Mouse (Mus musculus) NIH3T3 (cell line): ENCODE measurements at regions not wholly inside any gene's neighbourhood (a gene's known extent, or its start where the extent isn't known, plus 50 kb on each side); places are given as distances from the start of the nearest gene placed in this dataset.
"Not testable (repeated sequence)": the region's sequence is repeated elsewhere in the genome, so short reads cannot be mapped to it uniquely, and the experiment has no call there.

Experiments used
- DNase-seq: peaks from one replicate; pipeline ENCODE4 v3.0.0-alpha.2; 2012; ENCODE audit warnings: low read depth

DNA sequence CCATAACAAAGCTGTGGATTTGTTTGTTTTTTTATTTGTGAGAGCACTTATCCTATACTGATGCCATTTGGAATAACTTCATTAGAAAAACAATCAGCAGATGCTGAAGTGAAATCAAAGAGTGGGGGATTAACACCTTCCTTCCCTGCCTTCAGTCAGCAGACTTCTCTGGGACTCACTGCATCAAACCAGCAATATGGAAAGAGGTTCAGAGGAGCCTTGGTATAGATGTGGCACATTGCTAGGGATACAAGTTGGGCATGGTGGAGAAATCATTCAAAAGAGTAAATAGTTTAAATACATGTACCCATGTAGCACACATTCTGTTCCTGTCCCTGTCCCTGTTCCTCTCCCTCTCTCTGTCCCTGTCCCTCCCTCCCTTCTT lies 364.0 kb upstream of the Rgs18 start:
- DNase-seq = no peak

GRCm38 (mm10) chr1:145138452-145139266 lies 363.4 kb upstream of the Rgs18 start:
- peak; percentile 42 for DNase-seq

DNA sequence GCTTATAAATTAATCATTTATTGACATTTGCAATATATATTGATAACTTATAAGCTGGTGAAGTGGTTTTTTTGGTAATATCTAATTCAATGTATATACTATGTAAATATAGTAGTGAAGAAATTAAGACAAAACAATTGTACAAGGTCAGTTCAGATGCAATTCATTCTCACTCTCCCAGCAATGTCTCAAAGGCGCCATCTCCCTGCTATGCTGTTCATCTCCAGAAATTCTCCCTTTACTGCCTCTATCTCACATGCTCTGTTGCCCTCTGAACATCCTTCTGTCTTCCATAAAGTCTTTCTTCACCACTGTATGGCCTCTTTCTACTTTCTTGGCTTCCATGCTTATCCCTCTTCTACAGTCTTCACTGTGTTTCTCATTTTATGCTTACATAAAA lies 355.8 kb upstream of the Rgs18 start:
- peak; percentile 5 for DNase-seq

GRCm38 (mm10) chr1:145113171-145113570 lies 337.9 kb upstream of the Rgs18 start:
- peak; percentile 2 for DNase-seq

DNA sequence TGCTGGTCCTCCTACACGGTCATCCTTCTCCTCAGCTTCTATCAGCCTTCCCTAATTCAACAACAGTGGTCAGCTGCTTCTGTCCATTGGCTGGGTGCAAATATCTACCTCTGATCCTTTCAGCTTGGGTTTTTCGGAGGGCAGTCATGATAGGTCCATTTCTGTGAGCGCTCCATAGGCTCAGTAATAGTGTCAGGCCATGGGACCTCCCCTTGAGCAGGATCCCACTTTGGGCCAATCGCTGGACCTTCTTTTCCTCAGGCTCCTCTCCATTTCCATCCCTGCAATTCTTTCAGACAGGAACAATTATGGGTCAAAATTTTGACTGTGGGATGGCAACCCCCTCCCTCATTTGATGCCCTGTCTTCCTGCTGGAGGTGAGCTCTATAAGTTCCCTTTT lies 331.5 kb upstream of the Rgs18 start:
- not testable (repeated sequence) for DNase-seq

- DNase-seq = no peak
Measured at GRCm38 (mm10) chr1:145065255-145065854, 290.1 kb upstream of the Rgs18 start.

DNA sequence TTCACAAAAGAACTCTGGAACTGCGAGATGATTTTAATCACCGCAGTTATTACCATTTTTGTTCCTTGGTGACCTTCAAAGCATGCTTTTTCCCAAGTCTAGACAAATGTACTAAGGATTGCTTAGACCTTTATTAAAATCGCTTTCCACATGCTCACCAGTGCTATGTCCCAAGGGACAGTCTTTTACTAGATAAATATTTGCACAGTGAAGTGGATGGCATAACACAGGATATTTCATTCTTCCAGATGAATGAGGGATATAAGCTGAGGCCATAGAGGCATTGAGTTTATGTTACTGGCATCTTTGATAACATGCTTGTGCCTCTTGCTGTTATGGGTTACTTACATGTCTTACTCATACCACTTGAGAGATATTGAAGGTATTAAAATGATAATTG lies 289.1 kb upstream of the Rgs18 start:
- DNase-seq = no peak

DNA sequence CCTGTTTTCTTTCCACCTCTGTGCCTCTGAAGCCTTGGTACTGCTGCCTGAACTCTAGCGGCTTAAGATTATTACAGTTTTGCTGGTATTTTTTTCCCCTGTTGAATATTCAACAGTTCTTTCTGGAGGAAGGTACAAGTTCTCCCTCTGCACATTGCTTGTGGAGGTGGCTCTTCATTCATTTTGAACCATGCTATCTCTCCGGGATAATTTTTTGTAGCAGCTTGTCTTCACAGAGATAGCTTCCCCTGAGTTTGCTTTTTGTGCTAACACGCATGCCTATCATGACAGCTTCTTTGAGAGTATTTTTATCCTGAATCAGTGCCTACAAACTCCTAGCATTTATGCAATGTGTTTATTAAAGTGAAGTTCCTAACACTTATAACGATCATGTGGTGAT lies 240.4 kb upstream of the Rgs18 start:
- DNase-seq = no peak

DNA sequence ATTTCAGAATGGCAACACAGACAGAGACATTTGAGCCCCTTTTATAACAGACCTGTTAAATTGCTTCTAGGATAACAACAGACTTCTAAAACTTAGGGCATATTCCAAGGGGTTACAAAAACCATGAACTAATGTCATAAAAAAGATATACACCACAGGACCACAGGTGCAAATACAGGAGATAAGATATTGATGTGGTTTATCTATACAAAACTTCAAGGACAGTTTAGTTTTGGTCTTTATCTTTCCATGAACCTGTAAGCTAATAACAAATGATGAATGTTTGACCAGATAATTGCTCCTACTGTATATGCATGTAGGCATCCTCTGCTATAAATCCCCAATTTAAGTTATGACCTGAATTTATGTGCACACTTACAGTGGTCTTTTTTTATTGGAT lies 235.6 kb upstream of the Rgs18 start:
- no peak for DNase-seq

- no peak for DNase-seq
Measured at GRCm38 (mm10) chr1:144978167-144978566, 202.9 kb upstream of the Rgs18 start.

DNA sequence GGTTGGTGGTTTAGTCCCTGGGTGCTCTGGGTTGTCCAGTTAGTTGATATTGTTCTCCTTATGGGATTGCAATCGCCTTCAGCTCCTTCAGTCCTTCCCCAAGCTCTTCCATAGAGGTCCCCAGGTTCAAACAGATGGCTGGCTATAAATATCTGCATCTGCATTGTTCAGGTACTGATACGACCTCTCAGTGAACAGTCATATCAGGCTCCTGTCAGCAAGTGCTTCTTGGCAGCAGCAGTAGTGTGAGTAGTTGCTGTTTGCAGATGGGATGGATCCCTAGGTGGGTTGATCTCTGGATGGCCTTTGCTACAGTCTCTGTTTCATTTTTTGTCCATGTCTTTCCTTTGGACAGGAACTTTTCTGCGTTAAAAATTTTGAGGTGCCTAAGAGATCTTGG lies 190.5 kb upstream of the Rgs18 start:
- no peak for DNase-seq

GRCm38 (mm10) chr1:144939006-144939405 lies 163.8 kb upstream of the Rgs18 start:
- no peak for DNase-seq

GRCm38 (mm10) chr1:144926136-144926535 lies 150.9 kb upstream of the Rgs18 start:
- no peak for DNase-seq

GRCm38 (mm10) chr1:144916568-144916967 lies 141.3 kb upstream of the Rgs18 start:
- DNase-seq = no peak

DNA sequence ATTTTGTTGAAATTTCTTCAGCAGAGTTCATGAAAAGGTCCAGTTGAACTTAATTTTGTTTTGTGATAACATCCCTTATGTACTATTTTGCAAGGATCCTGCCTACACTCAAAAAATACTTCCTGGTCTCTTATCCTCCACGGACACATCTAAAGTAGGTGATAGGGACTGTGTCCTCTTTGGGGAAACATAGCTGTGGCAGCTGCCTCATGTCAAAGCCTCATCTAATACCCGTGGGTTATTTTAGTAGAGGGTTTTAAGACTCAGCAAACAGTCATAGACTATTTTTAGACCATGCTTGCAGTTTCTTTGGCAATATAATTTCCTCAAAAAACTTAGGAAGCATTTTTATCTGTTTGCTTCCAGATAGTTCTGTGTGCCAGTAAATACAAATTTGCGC lies 127.8 kb upstream of the Rgs18 start:
- DNase-seq = peak; percentile 5

GRCm38 (mm10) chr1:144883633-144884032 lies 108.4 kb upstream of the Rgs18 start:
- DNase-seq = no peak

DNA sequence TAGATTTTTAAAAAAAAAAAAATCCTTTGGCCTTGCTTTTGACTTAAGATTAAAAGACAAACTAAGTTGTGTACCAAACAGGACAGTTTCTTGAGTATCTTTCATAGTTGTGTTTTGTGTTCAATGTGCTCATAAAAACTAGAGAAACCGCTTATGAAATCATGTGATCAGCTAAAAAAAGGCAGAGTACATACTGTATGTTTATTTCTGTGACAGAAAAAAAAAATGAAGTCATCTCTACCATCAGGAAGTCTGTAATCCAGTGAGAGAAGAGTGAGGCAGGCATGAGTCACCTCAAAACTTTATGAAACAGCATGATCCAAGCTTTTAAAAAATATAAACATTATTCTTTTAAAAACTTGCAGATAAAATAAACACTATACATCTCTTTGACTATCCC lies 86.9 kb upstream of the Rgs18 start:
- peak; percentile 46 for DNase-seq
